In genomic region chr6:85159092-85159760, GRCm38 (mm10) we compare ENCODE assay signal across 8 mouse cellular contexts. TPM values are rescaled to one million over a fixed set of nuclear protein-coding genes. Genes with fewer than 3 reads are reported as not detected.
DNase-seq lines count a peak whose midpoint lies in the region; ATAC-seq and TF ChIP-seq lines count a peak whose summit lies in the region.
"Not testable (repeated sequence)": the region's sequence is repeated elsewhere in the genome, so short reads cannot be mapped to it uniquely, and the experiment has no call there.
"Had no signal": no experiment of that assay in that cellular context is flagged by ENCODE, and none has a peak within 500 bp of the region (broad histone marks: within the 10 kb centered on the region; RNA-seq: fewer than 3 reads in every experiment).

No protein-coding gene starts in this region.

- not testable (repeated sequence) for TF ChIP-seq POLR2A in kidney, adult 2 months (IDR thresholded peaks at IDR 0.05; ENCODE audit: low read depth, low read length); spleen, adult 2 months (IDR thresholded peaks at IDR 0.05; ENCODE audit: low read depth, low read length)

- not testable (repeated sequence) for H3K27me3 ChIP-seq in kidney, adult 2 months (replicated peaks; ENCODE audit: control insufficient read depth, insufficient read depth, low read length); limb, embryonic 10.5 days (ENCODE audit: low read depth, poor library complexity, severe bottlenecking); midbrain, embryonic 13.5 days; spleen, adult 2 months (ENCODE audit: control insufficient read depth, insufficient read depth, low read length)

- H3K27ac ChIP-seq in kidney, adult 2 months (ENCODE audit: insufficient read depth, low read depth, low read length); limb, embryonic 10.5 days; midbrain, embryonic 13.5 days; spleen, adult 2 months (ENCODE audit: insufficient read depth, low read length): not testable (repeated sequence)

- H3K4me2 ChIP-seq in midbrain, embryonic 13.5 days (replicated peaks), result not testable (repeated sequence)

- H3K9me3 ChIP-seq in limb, embryonic 10.5 days (replicated peaks); midbrain, embryonic 13.5 days: not testable (repeated sequence)

- H3K4me1 ChIP-seq in kidney, adult 2 months (ENCODE audit: control insufficient read depth, insufficient read depth, low read length); spleen, adult 2 months (ENCODE audit: control insufficient read depth, insufficient read depth, insufficient read length): not testable (repeated sequence)
- peaks cover 13% of the 10 kb centered on the region for H3K4me1 ChIP-seq in limb, embryonic 10.5 days
- peaks cover 15% of the 10 kb centered on the region for H3K4me1 ChIP-seq in midbrain, embryonic 13.5 days (replicated peaks)

- H3K9ac ChIP-seq in midbrain, embryonic 13.5 days (replicated peaks), result not testable (repeated sequence)

- ATAC-seq in granulocyte monocyte progenitor cell, adult 5-6 weeks (replicated peaks; ENCODE audit: poor library complexity, severe bottlenecking), result peak; percentile 60
- ATAC-seq in midbrain, embryonic 13.5 days, result peak; percentile 62

- DNase-seq in adrenal gland, adult (ENCODE audit: inconsistent age in 2 of 2, low spot score in 1 of 2), result peak; percentile 51 to 78
- peak; percentile 74 for DNase-seq in embryo, embryonic 10.5 days (ENCODE audit: low spot score)
- DNase-seq in kidney, adult 2 months, result peak; percentile 67
- DNase-seq in limb, embryonic 10.5 days (ENCODE audit: low spot score), result peak; percentile 73
- peak in 1 of 2 experiments; percentile 15 for DNase-seq in spleen, adult 2 months (ENCODE audit: low read depth in 1 of 2, low spot score in 2 of 2)

- WGBS in kidney, adult 2 months, result 21% methylated on average over 6 of the region's 6 CpGs
- 25% methylated on average over 6 of the region's 6 CpGs for WGBS in limb, embryonic 10.5 days
- 23% methylated on average over 6 of the region's 6 CpGs for WGBS in midbrain, embryonic 13.5 days
- WGBS in spleen, adult 2 months, result 26% methylated on average over 6 of the region's 6 CpGs

- H3K36me3 ChIP-seq in kidney, adult 2 months (ENCODE audit: control insufficient read depth, insufficient read depth, low read length); limb, embryonic 10.5 days; midbrain, embryonic 13.5 days; spleen, adult 2 months (ENCODE audit: control insufficient read depth, insufficient read depth, low read length): not testable (repeated sequence)

- not testable (repeated sequence) for H3K4me3 ChIP-seq in kidney, adult 2 months (ENCODE audit: insufficient read depth, low read depth, low read length); limb, embryonic 10.5 days; midbrain, embryonic 13.5 days (replicated peaks); spleen, adult 2 months (ENCODE audit: extremely low read depth, insufficient read depth, insufficient read length)

- TF ChIP-seq CTCF in kidney, adult 2 months (conservative IDR thresholded peaks at IDR 0.05; ENCODE audit: insufficient read depth, insufficient read length, low read depth, low read length), result peak; percentile 56
- TF ChIP-seq CTCF in spleen, adult 2 months (IDR thresholded peaks at IDR 0.05; ENCODE audit: extremely low read depth, insufficient read depth, insufficient read length, insufficient replicate concordance), result peak; percentile 43; the same call in 1 of the 2 replicates

RNA-seq across cellular contexts. Expression of gene Spr, which starts 21.7 kb away (rescaled TPM):
- total RNA-seq in granulocyte monocyte progenitor cell, adult 5-6 weeks (2014; fragmentation: Nextera tagmentation), result 23.9 and 29.4 TPM in 2 replicates
- total RNA-seq in granulocyte monocyte progenitor cell, adult 5-6 weeks (2017), result 17.5 and 17.7 TPM in 2 replicates
- 65.7 and 79.7 TPM in 2 replicates for polyA plus RNA-seq in kidney, adult 2 months (2012; rRNA removed)
- 52.5 and 64.9 TPM in 2 replicates for polyA plus RNA-seq in limb, embryonic 10.5 days (2016; fragmentation: Nextera tagmentation; extraction: Ambion mirVana)
- 19.4 and 22.2 TPM in 2 replicates for polyA plus RNA-seq in midbrain, embryonic 13.5 days (2015; fragmentation: Nextera tagmentation; extraction: Ambion mirVana)
- 10.2 and 10.3 TPM in 2 replicates for polyA plus RNA-seq in spleen, adult 2 months (2012; rRNA removed)

RNA-seq across cellular contexts. Expression of gene Emx1, which starts 28.0 kb away (rescaled TPM):
- total RNA-seq in granulocyte monocyte progenitor cell, adult 5-6 weeks (2014; fragmentation: Nextera tagmentation), result not detected in 2 replicates
- total RNA-seq in granulocyte monocyte progenitor cell, adult 5-6 weeks (2017), result not detected in 2 replicates
- polyA plus RNA-seq in kidney, adult 2 months (2012; rRNA removed), result 62.8 and 79.7 TPM in 2 replicates
- 1.8 and 3.9 TPM in 2 replicates for polyA plus RNA-seq in limb, embryonic 10.5 days (2016; fragmentation: Nextera tagmentation; extraction: Ambion mirVana)
- polyA plus RNA-seq in midbrain, embryonic 13.5 days (2015; fragmentation: Nextera tagmentation; extraction: Ambion mirVana), result 1.8 and 7.2 TPM in 2 replicates
- polyA plus RNA-seq in spleen, adult 2 months (2012; rRNA removed), result not detected in 2 replicates
- polyA plus RNA-seq: stomach, embryonic 14.5 days had no signal
